Mouse (Mus musculus): ENCODE measurements around the gene Atf3. TPM values are rescaled to one million over a fixed set of nuclear protein-coding genes. Genes with fewer than 3 reads are reported as not detected.

Gene Atf3
- polyA plus RNA-seq, 1 experiment from 2014 or later = 14.3 TPM

GRCm38 (mm10) chr1:191205791-191206190 is 12.0 kb downstream of the Atf3 start:
- 0 out of 2 replicates have a peak, but pooled peaks cover 4% of the 10 kb centered on the region for H3K27me3 ChIP-seq
- 72% methylated on average over 5 of the region's 5 CpGs for WGBS

GRCm38 (mm10) chr1:191204876-191205275 is 13.0 kb downstream of the Atf3 start:
- no peak overlapping the region for H3K27ac ChIP-seq

More at GRCm38 (mm10) chr1:191205791-191206190, 12.0 kb downstream of the Atf3 start:
- ATAC-seq (replicated peaks; ENCODE audit: insufficient number of reproducible peaks, insufficient read depth, low FRiP score, low read depth) = no peak
- no peak overlapping the region for H3K9ac ChIP-seq
- H3K27ac ChIP-seq = no peak overlapping the region
- no peaks in the 10 kb centered on the region for H3K36me3 ChIP-seq
- no peaks in the 10 kb centered on the region for H3K4me1 ChIP-seq (replicated peaks)
- no peaks in the 10 kb centered on the region for H3K9me3 ChIP-seq (replicated peaks)
- H3K4me2 ChIP-seq = no peak overlapping the region
- no peak overlapping the region for H3K4me3 ChIP-seq

GRCm38 (mm10) chr1:191203496-191203895 is 14.3 kb downstream of the Atf3 start:
- 0 out of 2 replicates have a peak, but pooled peaks cover 4% of the 10 kb centered on the region for H3K27me3 ChIP-seq
- H3K4me3 ChIP-seq = no peak overlapping the region
- H3K4me1 ChIP-seq (replicated peaks) = no peaks in the 10 kb centered on the region
- no peak overlapping the region for H3K4me2 ChIP-seq
- 75% methylated on average over 2 of the region's 2 CpGs for WGBS
- H3K9me3 ChIP-seq (replicated peaks) = no peaks in the 10 kb centered on the region
- H3K27ac ChIP-seq = no peak overlapping the region
- no peak overlapping the region for H3K9ac ChIP-seq
- no peaks in the 10 kb centered on the region for H3K36me3 ChIP-seq
- no peak for ATAC-seq (replicated peaks; ENCODE audit: insufficient number of reproducible peaks, insufficient read depth, low FRiP score, low read depth)

More at GRCm38 (mm10) chr1:191204876-191205275, 13.0 kb downstream of the Atf3 start:
- no peak for ATAC-seq (replicated peaks; ENCODE audit: insufficient number of reproducible peaks, insufficient read depth, low FRiP score, low read depth)
- Histone ChIP-seq H3K36me3 (no peaks in the 10 kb centered on the region), H3K9me3 (replicated peaks) (no peaks in the 10 kb centered on the region), H3K4me2 (no peak overlapping the region), H3K4me3 (no peak overlapping the region), H3K9ac (no peak overlapping the region), H3K27me3 (0 out of 2 replicates have a peak, but pooled peaks cover 4% of the 10 kb centered on the region), H3K4me1 (replicated peaks) (no peaks in the 10 kb centered on the region)
- 58% methylated on average over 5 of the region's 5 CpGs for WGBS

DNA sequence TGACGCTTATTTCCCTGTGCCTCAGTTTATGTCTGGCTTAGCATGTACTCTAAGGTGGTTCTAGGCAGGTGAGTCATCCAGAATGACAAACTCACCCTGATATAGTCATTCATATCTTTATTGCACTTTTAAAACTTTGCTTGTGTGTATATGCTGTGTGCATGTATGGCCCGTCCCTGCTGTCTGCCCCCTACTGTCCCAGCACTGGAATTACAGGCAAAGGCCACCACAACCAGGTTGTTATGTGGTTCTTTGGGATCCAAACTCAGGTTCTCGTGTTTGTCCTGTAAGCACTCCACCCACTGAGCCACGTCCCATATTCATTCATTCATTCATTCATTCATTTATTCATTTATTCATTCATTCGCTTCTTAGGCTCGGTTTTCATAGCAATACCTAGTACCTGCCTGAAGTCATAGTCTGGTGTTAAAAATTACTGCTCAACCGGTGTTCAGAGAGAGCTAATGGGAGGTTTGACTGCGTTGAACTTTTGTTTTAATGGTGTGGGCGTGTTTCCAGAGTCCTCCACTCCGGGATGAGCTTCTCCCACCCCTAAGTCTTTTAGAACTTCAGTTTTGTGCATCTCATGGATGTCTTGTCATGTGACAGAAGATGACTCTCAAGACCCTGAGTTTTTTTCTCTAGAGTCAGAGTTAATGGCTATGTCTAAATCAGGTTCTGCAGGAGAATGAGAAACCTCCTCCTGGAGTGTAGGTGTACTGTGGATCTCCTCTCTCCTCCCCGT is 15.5 kb downstream of the Atf3 start:
- Histone ChIP-seq H3K4me1 (replicated peaks) (no peaks in the 10 kb centered on the region), H3K9ac (no peak overlapping the region), H3K4me3 (no peak overlapping the region), H3K27me3 (0 out of 2 replicates have a peak, but pooled peaks cover 4% of the 10 kb centered on the region), H3K9me3 (replicated peaks) (no peaks in the 10 kb centered on the region), H3K36me3 (no peaks in the 10 kb centered on the region), H3K27ac (no peak overlapping the region), H3K4me2 (no peak overlapping the region)
- no peak for ATAC-seq (replicated peaks; ENCODE audit: insufficient number of reproducible peaks, insufficient read depth, low FRiP score, low read depth)
- 78% methylated on average over 11 of the region's 11 CpGs for WGBS

- no peaks in the 10 kb centered on the region for H3K36me3 ChIP-seq
- no peak overlapping the region for H3K9ac ChIP-seq
- WGBS = 82% methylated on average over 9 of the region's 9 CpGs
- H3K4me1 ChIP-seq (replicated peaks) = no peaks in the 10 kb centered on the region
- H3K9me3 ChIP-seq (replicated peaks) = no peaks in the 10 kb centered on the region
- H3K4me3 ChIP-seq = no peak overlapping the region
- no peak overlapping the region for H3K27ac ChIP-seq
- ATAC-seq (replicated peaks; ENCODE audit: insufficient number of reproducible peaks, insufficient read depth, low FRiP score, low read depth) = no peak
- 0 out of 2 replicates have a peak, but pooled peaks cover 4% of the 10 kb centered on the region for H3K27me3 ChIP-seq
- H3K4me2 ChIP-seq = no peak overlapping the region
Observed at GRCm38 (mm10) chr1:191200816-191201602, 16.8 kb downstream of the Atf3 start.

DNA sequence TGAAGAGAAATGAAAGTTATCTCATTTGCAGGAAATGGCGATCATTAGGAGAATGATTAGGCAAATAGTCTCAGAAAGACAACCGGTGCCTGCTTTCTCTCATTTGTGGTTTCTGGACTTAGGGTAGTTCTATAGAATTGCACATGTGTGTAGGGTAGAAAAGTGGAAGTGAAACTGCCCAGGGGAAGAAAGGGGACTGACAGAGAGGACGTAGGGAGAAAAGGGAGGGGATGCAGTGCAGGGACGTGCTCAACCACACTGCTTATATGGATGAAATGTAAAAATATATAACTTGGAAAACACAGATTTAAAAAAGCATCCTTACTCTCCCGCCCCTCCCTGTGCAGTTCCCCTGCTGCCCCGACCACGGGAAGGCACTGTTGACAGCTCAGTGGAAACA is 19.9 kb downstream of the Atf3 start:
- no peaks in the 10 kb centered on the region for H3K9me3 ChIP-seq (replicated peaks)
- no peaks in the 10 kb centered on the region for H3K27me3 ChIP-seq
- no peak overlapping the region for H3K9ac ChIP-seq
- ATAC-seq (replicated peaks; ENCODE audit: insufficient number of reproducible peaks, insufficient read depth, low FRiP score, low read depth) = no peak
- no peak overlapping the region for H3K27ac ChIP-seq
- H3K4me3 ChIP-seq = no peak overlapping the region
- H3K4me2 ChIP-seq = no peak overlapping the region
- no peaks in the 10 kb centered on the region for H3K4me1 ChIP-seq (replicated peaks)
- H3K36me3 ChIP-seq = no peaks in the 10 kb centered on the region
- WGBS = 50% methylated on average over 7 of the region's 7 CpGs

DNA sequence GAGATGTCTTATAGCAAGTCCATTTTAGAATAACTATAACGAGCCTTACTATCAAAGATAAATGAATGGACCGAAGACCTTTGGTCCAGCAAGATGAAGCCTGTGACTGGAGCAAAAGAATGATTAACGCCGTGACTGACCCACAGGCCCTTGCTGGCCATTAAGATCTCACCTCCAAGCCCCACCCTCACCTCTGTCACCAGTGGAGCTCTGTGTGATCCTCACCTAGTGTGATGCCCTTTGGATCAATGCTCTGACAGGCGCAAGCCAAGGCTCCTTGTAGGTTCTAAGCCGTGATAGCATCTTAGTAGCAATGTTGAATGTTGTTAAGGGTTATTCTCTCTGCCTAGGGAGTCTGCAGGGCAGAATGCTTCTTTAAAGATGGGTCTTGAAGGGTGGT is 21.8 kb downstream of the Atf3 start:
- H3K9ac ChIP-seq = no peak overlapping the region
- no peak overlapping the region for H3K4me3 ChIP-seq
- no peak overlapping the region for H3K27ac ChIP-seq
- no peaks in the 10 kb centered on the region for H3K36me3 ChIP-seq
- peaks cover 11% of the 10 kb centered on the region; the same call in 1 of the 2 replicates for H3K27me3 ChIP-seq
- WGBS = 90% methylated on average over 6 of the region's 6 CpGs
- no peaks in the 10 kb centered on the region for H3K9me3 ChIP-seq (replicated peaks)
- no peak for ATAC-seq (replicated peaks; ENCODE audit: insufficient number of reproducible peaks, insufficient read depth, low FRiP score, low read depth)
- H3K4me1 ChIP-seq (replicated peaks) = no peaks in the 10 kb centered on the region
- no peak overlapping the region for H3K4me2 ChIP-seq

DNA sequence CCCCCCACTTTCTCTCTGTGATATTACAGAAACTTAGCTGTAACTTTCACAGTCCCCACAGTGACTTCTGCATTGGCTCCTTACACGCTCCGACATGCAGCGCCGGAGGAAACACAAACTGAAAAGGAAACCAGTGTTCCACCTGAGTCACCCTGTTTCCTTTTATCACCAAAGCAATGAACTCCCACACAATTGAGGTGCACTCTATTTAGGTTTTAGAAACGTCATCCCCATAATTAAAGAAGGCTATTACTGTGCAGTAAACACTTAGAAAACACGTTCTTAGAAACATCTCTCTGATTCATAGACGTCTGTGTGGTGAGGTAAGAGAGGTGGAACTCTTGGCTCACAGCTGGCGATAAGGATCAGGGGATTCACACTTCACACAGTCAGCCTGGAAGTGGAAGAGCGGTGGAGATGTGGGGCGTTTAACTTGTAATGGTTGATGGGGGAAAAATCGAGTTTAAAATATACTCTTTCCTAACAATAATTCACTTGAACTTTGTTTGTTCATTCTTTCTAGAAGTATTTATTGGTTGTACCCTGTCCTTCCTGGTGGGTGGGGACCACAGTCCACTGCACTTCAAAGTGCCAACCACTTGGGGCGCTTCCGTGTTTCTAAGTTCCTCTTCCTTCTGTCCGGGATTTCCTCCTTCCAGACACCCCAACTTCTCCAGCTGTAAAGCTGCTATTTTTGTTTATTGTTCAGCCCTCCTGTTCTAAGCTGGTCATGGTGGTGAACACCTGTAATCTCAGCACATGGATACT is 24.0 kb downstream of the Atf3 start:
- Histone ChIP-seq H3K9ac (no peak overlapping the region), H3K27me3 (peaks cover 12% of the 10 kb centered on the region), H3K36me3 (no peaks in the 10 kb centered on the region), H3K4me2 (no peak overlapping the region), H3K9me3 (replicated peaks) (no peaks in the 10 kb centered on the region), H3K4me1 (replicated peaks) (no peaks in the 10 kb centered on the region), H3K27ac (no peak overlapping the region), H3K4me3 (no peak overlapping the region)
- no peak for ATAC-seq (replicated peaks; ENCODE audit: insufficient number of reproducible peaks, insufficient read depth, low FRiP score, low read depth)
- WGBS = 34% methylated on average over 14 of the region's 14 CpGs

DNA sequence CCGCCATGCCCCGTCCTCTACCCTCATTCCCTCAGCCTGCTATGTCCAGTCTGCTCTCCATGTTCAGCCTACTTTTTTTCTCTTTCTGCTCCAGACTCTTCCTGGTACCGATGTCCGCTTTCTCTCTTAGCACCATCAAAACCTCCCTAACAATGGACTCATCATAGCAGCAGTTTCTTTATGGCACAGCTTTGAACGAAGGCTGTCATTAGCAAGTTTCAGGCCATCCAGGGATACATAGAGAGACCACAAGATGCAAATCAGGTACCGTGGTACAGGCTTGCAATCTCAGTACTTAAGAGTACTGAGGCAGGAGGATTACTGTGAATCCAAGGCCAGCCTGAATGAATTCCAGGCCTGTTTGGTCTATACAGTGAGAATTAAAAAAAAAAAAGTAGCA is 25.1 kb downstream of the Atf3 start:
- ATAC-seq (replicated peaks; ENCODE audit: insufficient number of reproducible peaks, insufficient read depth, low FRiP score, low read depth) = no peak
- Histone ChIP-seq H3K4me1 (replicated peaks) (no peaks in the 10 kb centered on the region), H3K9ac (no peak overlapping the region), H3K4me3 (no peak overlapping the region), H3K27ac (no peak overlapping the region), H3K9me3 (replicated peaks) (no peaks in the 10 kb centered on the region), H3K4me2 (no peak overlapping the region), H3K36me3 (no peaks in the 10 kb centered on the region), H3K27me3 (peaks cover 12% of the 10 kb centered on the region)
- WGBS = 86% methylated on average over 6 of the region's 6 CpGs

- ATAC-seq (replicated peaks; ENCODE audit: insufficient number of reproducible peaks, insufficient read depth, low FRiP score, low read depth) = no peak
Observed at GRCm38 (mm10) chr1:191192213-191192612, 25.6 kb downstream of the Atf3 start.

More at GRCm38 (mm10) chr1:191192213-191192612, 25.6 kb downstream of the Atf3 start:
- H3K27me3 ChIP-seq = peaks cover 12% of the 10 kb centered on the region
- no peak overlapping the region for H3K27ac ChIP-seq
- no peak overlapping the region for H3K4me3 ChIP-seq
- H3K4me1 ChIP-seq (replicated peaks) = no peaks in the 10 kb centered on the region
- WGBS = 59% methylated on average over 6 of the region's 6 CpGs
- H3K4me2 ChIP-seq = no peak overlapping the region
- H3K36me3 ChIP-seq = no peaks in the 10 kb centered on the region
- no peaks in the 10 kb centered on the region for H3K9me3 ChIP-seq (replicated peaks)
- no peak overlapping the region for H3K9ac ChIP-seq
